Mouse (Mus musculus): Measurements from ENCODE around the gene Gstk1.

The Gstk1 gene

DNA sequence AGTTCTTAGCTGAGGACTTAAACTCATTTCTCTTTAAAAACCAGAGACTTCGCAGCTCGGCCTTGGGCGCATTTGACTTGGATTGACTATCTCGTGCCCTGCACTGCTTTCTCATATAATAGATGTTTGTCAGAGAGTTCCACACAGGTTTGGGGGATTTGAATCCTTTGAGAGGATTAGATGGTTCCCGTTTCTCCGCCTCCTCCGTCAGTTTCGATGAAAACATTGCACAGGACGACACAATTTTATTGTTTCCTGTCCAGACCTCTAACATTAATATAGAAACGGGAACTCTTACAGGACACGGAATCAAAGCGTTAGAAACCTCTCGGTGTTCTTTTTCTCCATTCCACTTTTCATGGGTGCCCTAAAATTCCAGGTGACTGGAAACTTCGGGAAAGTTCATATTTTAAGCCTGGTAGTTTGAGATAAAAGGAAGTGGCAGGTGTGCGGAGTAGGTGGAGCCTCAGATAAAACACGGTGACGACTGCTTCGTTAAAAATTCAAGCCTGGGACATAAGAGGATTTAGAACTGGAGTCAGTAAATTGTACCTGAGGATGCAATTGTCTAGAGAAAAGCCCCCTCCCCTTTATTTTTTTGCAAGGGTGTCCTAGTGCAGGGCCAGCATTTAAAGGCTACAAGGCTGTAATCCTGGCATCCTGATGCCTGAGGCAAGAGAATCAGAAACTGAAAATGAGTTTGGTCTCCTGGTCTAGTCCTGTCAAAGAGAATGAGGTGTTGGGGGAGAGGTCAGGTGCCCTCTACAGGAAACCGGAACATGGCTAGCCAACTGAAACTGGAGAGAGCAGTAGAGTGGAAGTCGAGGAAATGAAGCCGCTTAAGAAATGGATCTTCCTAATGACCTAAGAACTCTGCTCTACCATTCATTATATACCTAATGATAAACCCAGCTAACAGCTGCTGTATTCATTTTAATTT is 19.9 kb downstream of the Gstk1 start:
- no peak for DNase-seq (ENCODE audit: extremely low read depth, insufficient read length, low spot score)

- DNase-seq (ENCODE audit: extremely low read depth, insufficient read length, low spot score) = no peak
Observed at GRCm38 (mm10) chr6:42270817-42271216, 25.1 kb downstream of the Gstk1 start.

- no peak for DNase-seq (ENCODE audit: extremely low read depth, insufficient read length, low spot score)
Observed at GRCm38 (mm10) chr6:42276151-42276550, 30.4 kb downstream of the Gstk1 start.

DNA sequence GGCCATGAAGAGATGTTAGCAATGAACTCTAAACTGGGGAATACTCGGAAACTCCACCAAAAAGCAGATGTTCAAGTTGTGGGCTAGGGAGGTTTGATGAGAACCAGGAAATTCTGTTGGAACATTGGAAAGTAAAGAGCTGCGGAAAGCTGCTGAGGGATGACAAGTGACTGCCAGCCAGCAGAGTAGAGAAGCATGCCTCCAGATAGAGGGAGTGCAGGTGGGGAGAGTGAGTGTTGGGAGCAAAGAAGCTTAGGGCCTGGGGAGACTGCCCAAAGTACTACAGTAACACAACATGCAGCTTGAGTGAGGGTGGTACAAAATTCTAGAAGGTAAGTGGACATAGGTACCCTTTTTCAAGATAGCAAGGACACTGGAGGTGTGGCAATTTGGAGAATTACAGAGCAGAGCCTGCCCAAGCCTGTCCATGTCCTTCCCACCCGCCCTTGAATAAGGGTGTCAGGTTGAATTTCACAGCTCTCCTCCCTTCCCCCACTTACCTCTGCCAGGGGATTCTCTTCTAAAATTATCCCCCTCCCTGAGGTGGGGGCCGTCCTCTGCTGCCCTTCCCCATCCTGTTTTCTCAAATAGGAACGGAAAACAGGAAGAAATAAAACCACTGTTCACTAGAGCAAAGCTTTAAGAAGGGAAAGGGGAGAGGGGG is 37.3 kb downstream of the Gstk1 start:
- no peak for DNase-seq (ENCODE audit: extremely low read depth, insufficient read length, low spot score)

DNA sequence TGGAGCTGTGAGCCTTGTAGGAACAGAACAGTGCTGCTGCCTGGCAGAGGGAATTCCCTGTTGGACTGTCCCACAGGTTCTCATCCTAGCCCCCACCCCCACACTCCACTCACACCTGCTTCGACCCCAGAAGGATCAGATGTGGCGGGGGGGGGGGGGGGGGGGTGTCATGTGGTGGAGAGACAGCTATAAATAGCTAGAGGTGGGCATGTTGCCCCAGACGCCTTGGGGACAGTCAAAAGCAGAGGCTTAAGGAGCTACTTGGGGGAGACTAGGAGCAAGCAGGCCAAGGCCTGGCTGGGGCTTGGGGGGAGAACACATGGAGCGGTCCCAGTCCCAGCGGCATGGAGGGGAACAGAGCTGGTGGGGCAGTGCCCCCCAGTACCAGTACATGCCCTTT is 40.7 kb downstream of the Gstk1 start, which contains the start of gene Clcn1:
Gene Clcn1 (plus strand): TSS at position 238 of the 400 bp plus-strand sequence.
- no peak for DNase-seq (ENCODE audit: extremely low read depth, insufficient read length, low spot score)

GRCm38 (mm10) chr6:42287562-42287961 is 41.8 kb downstream of the Gstk1 start:
- no peak for DNase-seq (ENCODE audit: extremely low read depth, insufficient read length, low spot score)

DNA sequence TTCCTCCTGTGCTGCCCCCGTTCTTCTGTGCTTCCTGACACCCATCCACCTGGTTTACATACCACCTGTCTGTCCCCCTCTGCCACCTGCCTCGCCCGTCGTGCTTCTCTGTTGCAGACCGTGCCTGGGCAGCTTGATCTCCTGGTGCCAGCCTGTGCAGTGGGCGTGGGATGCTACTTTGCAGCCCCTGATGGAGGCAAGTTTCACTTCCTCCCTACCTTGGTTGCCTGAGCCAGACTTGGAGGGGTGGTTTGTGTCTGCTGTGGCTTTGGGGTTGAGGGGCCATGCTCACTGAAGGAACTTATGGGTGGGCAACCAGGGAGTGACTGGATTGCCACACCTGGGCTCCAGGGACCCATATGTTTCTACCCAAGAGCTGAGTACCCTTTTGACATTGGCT is 47.6 kb downstream of the Gstk1 start:
- no peak for DNase-seq (ENCODE audit: extremely low read depth, insufficient read length, low spot score)

DNA sequence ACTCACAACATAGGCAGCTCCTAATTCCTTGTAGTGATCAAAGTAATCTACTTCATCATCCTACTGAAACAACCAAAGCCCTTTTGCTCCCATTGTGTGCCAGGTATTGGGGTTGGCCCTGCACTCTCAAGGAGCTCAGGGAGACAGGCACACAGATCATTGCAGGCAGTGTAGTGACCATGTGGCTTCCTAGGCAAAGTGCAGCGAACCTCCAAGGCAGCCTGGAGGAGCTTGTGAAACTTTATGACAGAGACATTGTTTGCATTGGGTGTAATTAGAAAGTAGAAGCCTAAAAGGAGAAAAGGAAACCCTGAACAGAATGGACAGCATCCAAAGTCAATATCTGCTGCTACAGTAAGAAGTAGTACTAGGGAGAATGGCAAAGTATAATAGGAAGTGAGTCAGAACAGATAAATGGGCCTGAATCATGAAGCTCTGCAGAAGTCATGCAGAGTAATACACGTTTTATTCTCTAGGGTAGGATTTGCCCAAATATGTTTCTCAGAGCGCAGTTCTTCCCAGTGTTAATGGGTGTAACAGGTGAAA is 49.9 kb downstream of the Gstk1 start:
- DNase-seq (ENCODE audit: extremely low read depth, insufficient read length, low spot score) = peak; percentile 49

- peak; percentile 50 for DNase-seq (ENCODE audit: extremely low read depth, insufficient read length, low spot score)
Observed at GRCm38 (mm10) chr6:42299362-42299761, 53.6 kb downstream of the Gstk1 start.

Data from 3134 (cell line).